Mouse (Mus musculus): Measurements from ENCODE around the gene Mmp23. TPM values are rescaled to one million over a fixed set of nuclear protein-coding genes. Genes with fewer than 3 reads are reported as not detected.
"Not testable (repeated sequence)": the region's sequence is repeated elsewhere in the genome, so short reads cannot be mapped to it uniquely, and the experiment has no call there.

The Mmp23 gene
- polyA plus RNA-seq, 1 experiment from 2014 or later: 4.7 TPM

DNA sequence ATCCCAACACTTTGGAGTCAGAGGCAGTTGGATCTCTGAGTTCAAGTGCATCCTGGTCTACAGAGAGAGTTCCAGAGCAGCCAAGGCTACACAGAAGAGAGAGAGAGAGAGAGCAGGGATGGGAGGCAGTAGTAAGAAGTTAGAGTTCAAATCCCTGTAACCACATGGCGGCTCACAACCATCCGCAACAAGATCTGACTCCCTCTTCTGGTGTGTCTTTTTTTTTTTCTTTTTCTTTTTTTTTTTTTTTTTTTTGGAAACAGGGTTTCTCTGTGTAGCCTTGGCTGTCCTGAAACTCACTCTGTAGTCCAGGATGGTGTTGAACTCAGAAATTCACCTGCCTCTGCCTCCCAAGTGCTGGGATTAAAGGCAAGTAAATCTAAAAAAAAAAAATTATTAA is 18.9 kb upstream of the Mmp23 start:
- no peaks in the 10 kb centered on the region for H3K36me3 ChIP-seq
- no peak overlapping the region for H3K4me3 ChIP-seq
- peaks cover 13% of the 10 kb centered on the region for H3K4me1 ChIP-seq
- no peak overlapping the region for H3K27ac ChIP-seq (replicated peaks)
- WGBS: 69% methylated on average over 2 of the region's 2 CpGs
- no peak for DNase-seq (ENCODE audit: low spot score)
- H3K9me3 ChIP-seq (replicated peaks): no peaks in the 10 kb centered on the region
- no peaks in the 10 kb centered on the region; the same call in 1 of the 2 replicates for H3K27me3 ChIP-seq (ENCODE audit: low read depth, poor library complexity, severe bottlenecking)

DNA sequence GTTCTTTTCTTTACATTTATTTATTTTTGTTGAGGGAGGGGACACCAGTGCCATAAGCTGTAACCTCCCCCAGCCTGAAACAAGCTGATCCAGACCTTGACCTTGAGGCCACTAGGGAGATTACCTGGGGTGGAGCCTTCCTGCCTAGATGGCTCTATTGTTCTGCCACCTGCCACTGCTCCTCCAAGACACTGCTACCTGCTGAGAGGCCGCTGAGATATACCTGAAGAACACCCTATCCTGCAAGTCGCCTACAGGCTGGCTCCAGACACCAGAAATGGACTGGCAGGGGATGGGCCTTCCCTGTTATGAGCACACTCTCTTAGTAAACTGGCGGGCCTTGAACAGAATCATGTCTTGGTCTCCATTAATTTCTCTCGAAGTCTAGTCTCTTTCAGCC is 17.1 kb upstream of the Mmp23 start:
- not testable (repeated sequence) for H3K36me3 ChIP-seq; DNase-seq (ENCODE audit: low spot score); H3K27me3 ChIP-seq (ENCODE audit: low read depth, poor library complexity, severe bottlenecking); H3K27ac ChIP-seq (replicated peaks); H3K9me3 ChIP-seq (replicated peaks)
- Histone ChIP-seq H3K4me1 (peaks cover 13% of the 10 kb centered on the region), H3K4me3 (0 out of 2 replicates have a peak overlapping the region, but pooled peaks have one; percentile 74)
- 49% methylated on average over 4 of the region's 4 CpGs for WGBS

DNA sequence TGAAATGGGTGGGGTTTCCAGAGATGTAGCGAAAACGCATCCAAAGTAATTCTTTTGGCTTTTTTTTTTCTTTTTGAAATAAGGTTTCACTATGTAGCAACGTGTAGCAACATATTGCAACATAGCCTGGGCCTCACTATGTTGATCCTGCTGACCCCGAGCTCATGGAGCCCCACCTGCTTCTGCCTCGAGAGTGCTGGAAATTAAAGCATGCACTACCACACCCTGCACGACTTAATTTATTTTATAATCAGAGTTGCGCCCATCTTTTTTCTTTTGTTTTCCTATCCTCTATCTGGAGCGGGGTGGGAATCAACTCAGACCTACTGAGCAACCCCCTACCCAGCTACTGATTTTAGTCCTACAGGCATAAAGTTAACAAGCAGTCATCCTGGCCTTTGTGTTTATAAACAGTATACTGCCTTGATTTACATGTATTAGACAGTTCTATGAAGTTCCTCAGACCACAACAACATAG is 16.5 kb upstream of the Mmp23 start:
- H3K4me1 ChIP-seq: peaks cover 13% of the 10 kb centered on the region
- H3K36me3 ChIP-seq: peaks cover 3% of the 10 kb centered on the region; the same call in 1 of the 2 replicates
- WGBS: 1% methylated on average over 8 of the region's 8 CpGs
- 0 out of 2 replicates have a peak overlapping the region, but pooled peaks have one; percentile 6 for H3K27ac ChIP-seq (replicated peaks)
- H3K27me3 ChIP-seq (ENCODE audit: low read depth, poor library complexity, severe bottlenecking): no peaks in the 10 kb centered on the region; the same call in 1 of the 2 replicates
- DNase-seq (ENCODE audit: low spot score): no peak
- peak overlapping the region; percentile 74 for H3K4me3 ChIP-seq
- H3K9me3 ChIP-seq (replicated peaks): no peaks in the 10 kb centered on the region

DNA sequence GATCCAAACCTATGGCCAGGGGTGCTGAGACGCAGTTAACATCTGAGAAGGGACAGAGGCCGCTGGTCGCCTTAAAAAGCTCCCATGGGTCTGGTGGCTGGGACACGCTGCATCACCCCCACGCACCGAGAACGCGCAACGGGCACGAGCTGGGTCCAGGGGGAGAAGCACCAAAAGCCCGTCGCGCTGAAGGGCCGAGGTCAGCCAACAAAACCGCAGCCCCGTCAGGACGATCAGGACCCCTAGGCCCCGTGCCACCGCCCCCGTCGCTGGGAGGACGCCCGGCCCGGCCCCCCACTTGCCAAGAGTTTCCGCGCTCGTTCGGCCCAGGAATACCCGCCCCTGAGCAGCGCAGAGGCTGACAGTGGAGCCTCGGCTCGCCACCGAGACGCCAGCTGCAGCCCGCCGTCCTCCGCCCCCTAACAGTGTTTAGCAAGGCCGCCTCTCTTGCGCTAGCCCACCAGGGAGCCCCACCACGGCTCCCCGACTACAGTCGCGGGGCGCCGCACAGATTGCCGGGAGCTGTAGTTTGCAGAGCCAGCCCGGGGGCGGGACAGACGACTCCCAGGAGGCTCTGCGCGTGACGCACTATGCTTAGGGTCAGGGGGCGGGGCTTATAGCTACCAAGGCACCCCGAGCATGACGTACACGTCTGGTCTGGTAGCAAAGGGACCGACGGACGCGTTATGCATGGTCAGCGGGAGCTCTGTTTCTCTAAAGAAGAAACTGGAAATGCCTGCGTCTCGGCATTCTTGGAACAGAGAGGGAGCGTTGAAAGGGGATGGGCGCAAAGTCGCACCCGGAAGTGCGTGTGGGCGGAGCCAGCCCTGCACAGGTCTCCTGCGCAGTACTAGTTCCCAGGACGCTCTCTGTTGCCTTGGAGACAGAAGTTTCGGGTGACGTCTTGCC is 15.8 kb upstream of the Mmp23 start, which contains the start of gene Mib2:
Gene Mib2 (minus strand): TSS at position 510 of the 909 bp plus-strand sequence.
- under 1% methylated on average over 73 of the region's 73 CpGs for WGBS
- no peaks in the 10 kb centered on the region; the same call in 1 of the 2 replicates for H3K27me3 ChIP-seq (ENCODE audit: low read depth, poor library complexity, severe bottlenecking)
- no peaks in the 10 kb centered on the region for H3K9me3 ChIP-seq (replicated peaks)

DNA sequence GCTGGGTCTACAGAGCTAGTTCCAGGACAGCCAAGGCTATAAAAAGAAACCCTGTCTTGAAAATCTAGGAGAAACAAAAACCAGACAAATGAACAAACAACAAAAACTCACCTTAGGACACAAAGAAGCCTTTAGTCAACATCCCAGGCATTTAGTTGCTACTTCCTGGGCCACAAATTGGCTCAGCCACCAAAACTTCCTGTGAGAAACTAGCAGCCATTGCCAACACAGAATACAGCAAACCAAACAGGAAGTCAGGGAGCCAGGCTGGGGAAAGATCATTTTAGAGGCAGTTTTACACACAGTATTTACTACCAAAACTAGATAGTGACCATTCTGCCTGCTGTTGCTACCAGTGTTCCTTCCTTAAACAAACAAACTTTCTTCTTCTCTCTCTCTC is 13.7 kb upstream of the Mmp23 start:
- no peak overlapping the region for H3K27ac ChIP-seq (replicated peaks)
- H3K4me1 ChIP-seq: peaks cover 13% of the 10 kb centered on the region
- peaks cover 6% of the 10 kb centered on the region; the same call in 1 of the 2 replicates for H3K36me3 ChIP-seq
- no peaks in the 10 kb centered on the region; the same call in 1 of the 2 replicates for H3K27me3 ChIP-seq (ENCODE audit: low read depth, poor library complexity, severe bottlenecking)
- H3K4me3 ChIP-seq: no peak overlapping the region
- DNase-seq (ENCODE audit: low spot score): no peak
- H3K9me3 ChIP-seq (replicated peaks): no peaks in the 10 kb centered on the region

More for the DNA sequence above, 15.8 kb upstream of the Mmp23 start, which contains the start of gene Mib2:
- peaks cover 3% of the 10 kb centered on the region; the same call in 1 of the 2 replicates for H3K36me3 ChIP-seq
- peak within 1 kb of the TSS; percentile 74 for H3K4me3 ChIP-seq
- peak within 1 kb of the TSS; percentile 81 for H3K27ac ChIP-seq (replicated peaks)
- peaks cover 13% of the 10 kb centered on the region for H3K4me1 ChIP-seq
- DNase-seq (ENCODE audit: low spot score): peak; percentile 97

DNA sequence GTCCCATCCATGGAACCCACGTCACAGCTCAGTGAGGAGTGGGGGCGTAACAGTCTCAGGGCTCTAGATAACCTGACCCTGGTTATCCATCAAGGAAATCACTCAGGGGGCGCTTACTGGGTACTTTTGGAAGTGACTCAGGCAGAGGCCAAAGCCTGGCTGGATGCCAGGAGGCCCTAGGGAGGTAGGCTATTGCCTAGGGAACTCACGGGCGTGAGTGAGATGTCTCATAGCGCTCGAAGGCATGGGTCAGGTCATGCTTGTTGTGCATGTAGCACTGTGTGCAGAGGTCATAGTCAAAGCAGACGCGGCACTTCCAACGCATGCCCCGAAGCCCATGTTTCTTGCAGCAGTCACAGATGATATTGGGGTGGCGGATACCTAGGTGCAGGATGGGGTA is 7.5 kb upstream of the Mmp23 start:
- H3K36me3 ChIP-seq: peaks cover 43% of the 10 kb centered on the region
- H3K27me3 ChIP-seq (ENCODE audit: low read depth, poor library complexity, severe bottlenecking): peaks cover 20% of the 10 kb centered on the region
- WGBS: 93% methylated on average over 12 of the region's 12 CpGs
- H3K9me3 ChIP-seq (replicated peaks): no peaks in the 10 kb centered on the region
- H3K4me3 ChIP-seq: no peak overlapping the region
- no peaks in the 10 kb centered on the region for H3K4me1 ChIP-seq
- H3K27ac ChIP-seq (replicated peaks): no peak overlapping the region
- no peak for DNase-seq (ENCODE audit: low spot score)

DNA sequence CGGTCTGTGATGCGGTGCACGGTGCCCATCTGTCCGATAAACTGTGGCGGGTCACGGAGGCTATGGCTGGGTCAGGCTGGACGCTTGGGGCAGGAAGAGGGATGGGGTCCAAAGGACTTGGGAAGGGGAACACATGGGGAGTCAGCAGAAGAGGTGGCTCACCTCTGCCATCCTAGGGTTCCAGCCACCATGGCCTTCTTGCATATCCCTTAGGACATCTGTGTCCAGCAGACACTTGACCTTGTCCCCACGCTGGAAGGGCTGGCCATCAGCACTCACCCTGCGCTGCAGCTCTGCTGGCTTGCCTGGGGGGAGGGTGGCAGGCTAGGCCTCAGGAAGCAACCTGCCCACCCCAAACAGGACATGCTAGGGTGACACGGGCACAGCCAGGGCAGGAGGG is 5.8 kb upstream of the Mmp23 start:
- Histone ChIP-seq H3K27ac (replicated peaks) (no peak overlapping the region), H3K9me3 (replicated peaks) (no peaks in the 10 kb centered on the region), H3K4me3 (no peak overlapping the region), H3K4me1 (peaks cover 16% of the 10 kb centered on the region), H3K27me3 (ENCODE audit: low read depth, poor library complexity, severe bottlenecking) (peaks cover 37% of the 10 kb centered on the region), H3K36me3 (peaks cover 40% of the 10 kb centered on the region)
- DNase-seq (ENCODE audit: low spot score): no peak
- 95% methylated on average over 10 of the region's 10 CpGs for WGBS

DNA sequence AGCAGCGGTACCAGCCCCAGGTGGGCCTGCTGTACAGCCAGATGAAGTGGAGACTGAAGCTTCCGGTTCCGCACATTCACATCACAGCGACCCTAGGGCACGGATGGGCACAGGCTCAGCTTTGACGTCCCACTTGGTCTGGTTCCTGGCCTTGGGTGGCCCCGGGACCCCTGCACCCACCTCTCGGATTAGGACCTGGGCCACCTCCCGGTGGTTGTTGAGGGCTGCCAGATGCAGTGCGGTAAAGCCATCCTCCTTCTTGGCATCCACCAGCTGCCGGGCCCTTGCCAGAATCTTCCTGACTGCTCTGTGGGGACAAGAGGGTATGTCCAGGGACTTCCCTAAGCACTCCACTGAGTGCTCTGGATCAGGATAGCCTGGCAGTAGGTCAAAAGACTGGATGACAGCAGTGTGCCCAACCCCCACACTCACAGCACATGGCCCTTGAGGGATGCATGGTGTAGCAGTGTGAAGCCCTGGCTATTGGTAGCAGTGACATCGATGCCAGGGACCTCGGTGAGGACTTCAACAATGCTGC is 3.1 kb upstream of the Mmp23 start:
- Histone ChIP-seq H3K4me3 (no peak overlapping the region), H3K27ac (replicated peaks) (no peak overlapping the region), H3K4me1 (peaks cover 37% of the 10 kb centered on the region), H3K27me3 (ENCODE audit: low read depth, poor library complexity, severe bottlenecking) (peaks cover 64% of the 10 kb centered on the region), H3K36me3 (peaks cover 45% of the 10 kb centered on the region), H3K9me3 (replicated peaks) (no peaks in the 10 kb centered on the region)
- WGBS: 87% methylated on average over 13 of the region's 13 CpGs
- no peak for DNase-seq (ENCODE audit: low spot score)

DNA sequence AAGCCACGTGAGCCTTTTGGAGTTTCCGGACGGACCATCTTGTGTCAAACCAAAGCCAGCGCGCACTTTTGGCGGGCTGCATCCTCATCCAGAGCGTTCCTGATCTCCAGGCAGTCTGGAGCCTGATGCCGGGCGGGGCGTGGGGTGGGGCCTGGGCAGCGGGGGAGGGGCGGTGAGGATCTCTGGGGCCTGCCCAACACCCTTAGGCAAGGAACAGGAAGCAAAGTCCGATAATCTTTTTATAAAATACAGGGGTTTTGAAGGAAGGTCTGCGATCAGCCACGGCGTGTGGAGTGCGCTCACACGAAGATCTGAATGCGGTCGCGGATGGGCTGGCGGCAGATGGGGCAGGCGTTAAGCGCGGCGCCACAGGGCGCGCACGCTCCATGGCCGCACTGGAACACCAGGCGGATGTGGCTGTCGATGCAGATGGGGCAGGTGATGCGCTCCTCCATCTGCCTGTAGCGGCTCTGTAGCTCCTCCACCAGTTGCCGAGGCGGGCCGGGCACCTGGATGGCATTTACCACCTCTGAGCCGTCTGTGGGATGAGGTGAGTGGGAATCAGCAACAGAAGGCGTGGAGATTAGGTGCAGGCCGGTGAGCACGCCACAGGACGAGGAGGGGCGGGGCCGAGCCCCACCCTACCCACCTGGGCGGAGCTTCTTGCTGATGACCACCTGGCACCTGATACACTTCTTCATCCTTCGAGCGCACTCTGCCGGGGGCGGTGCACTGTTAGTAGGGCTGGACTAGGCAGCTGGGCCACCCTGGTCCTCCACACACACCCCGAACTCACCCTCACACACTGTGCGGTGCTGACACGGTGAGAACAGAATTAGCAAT is 1.5 kb upstream of the Mmp23 start:
- DNase-seq (ENCODE audit: low spot score): peak; percentile 63
- peak overlapping the region; percentile 59 for H3K27ac ChIP-seq (replicated peaks)

DNA sequence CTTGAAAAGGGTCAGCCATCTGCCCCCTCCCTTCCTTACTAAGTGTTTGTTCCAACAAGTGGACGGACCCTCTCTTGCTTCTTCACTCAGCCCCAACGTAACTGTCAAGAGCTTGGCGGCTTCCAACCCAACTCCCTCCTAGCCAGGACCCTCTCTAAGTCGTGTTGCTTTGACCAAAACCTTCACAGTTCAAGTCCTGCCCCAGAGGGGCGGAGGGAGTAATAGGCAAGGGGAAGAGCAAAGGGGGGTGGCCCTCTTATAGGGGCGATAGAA is 935 bp upstream of the Mmp23 start:
- Histone ChIP-seq H3K4me1 (peaks cover 37% of the 10 kb centered on the region), H3K4me3 (peak overlapping the region; percentile 59), H3K27ac (replicated peaks) (no peak overlapping the region; the same call in 1 of the 2 replicates), H3K27me3 (ENCODE audit: low read depth, poor library complexity, severe bottlenecking) (peaks cover 77% of the 10 kb centered on the region), H3K9me3 (replicated peaks) (no peaks in the 10 kb centered on the region), H3K36me3 (peaks cover 52% of the 10 kb centered on the region)
- no peak for DNase-seq (ENCODE audit: low spot score)
- WGBS: 2% methylated on average over 6 of the region's 6 CpGs

More for the DNA sequence above, 1.5 kb upstream of the Mmp23 start:
- peaks cover 37% of the 10 kb centered on the region for H3K4me1 ChIP-seq
- H3K36me3 ChIP-seq: peaks cover 52% of the 10 kb centered on the region
- H3K27me3 ChIP-seq (ENCODE audit: low read depth, poor library complexity, severe bottlenecking): peaks cover 77% of the 10 kb centered on the region
- peak overlapping the region; percentile 59 for H3K4me3 ChIP-seq
- WGBS: 2% methylated on average over 52 of the region's 52 CpGs
- H3K9me3 ChIP-seq (replicated peaks): no peaks in the 10 kb centered on the region

DNA sequence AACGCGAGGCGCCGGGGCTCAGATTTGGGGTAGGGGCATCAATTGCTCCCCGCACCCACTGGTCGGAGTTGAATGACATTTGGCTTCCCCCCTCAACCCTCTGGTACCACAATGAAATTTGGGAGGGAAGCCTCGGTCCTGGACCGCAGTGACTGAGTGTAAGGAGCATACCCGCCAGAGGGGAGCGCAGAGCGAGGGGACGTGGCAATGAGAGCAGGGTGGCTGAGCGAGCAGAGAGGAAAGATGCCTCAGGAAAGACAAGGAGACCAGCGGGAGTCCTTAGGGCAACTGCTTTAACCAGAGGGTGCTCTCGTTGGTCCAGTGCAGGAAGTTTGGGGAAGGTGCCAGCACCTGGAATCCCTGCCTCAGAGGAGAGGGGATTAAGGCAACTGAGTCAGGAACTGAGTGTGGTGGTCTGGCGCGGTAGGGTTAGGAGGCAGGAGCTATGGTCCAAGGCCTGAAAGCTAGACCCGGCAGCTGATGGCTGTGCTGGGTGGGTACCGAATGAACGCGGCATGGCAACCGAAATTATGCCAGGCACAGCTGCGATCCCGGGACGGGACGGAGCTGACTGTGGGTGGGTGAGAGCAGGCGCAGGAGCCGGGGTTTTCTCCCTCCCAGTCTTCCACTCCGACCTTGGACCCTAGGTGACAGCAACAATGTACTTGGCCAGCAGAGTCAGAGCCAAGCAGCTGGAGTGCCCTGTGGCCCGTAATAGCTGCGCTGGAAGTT is 433 bp upstream of the Mmp23 start:
- Histone ChIP-seq H3K4me1 (peaks cover 37% of the 10 kb centered on the region), H3K27ac (replicated peaks) (peak overlapping the region; percentile 79), H3K27me3 (ENCODE audit: low read depth, poor library complexity, severe bottlenecking) (peaks cover 77% of the 10 kb centered on the region), H3K36me3 (peaks cover 52% of the 10 kb centered on the region), H3K4me3 (peak overlapping the region; percentile 59), H3K9me3 (replicated peaks) (no peaks in the 10 kb centered on the region)
- peak; percentile 59 for DNase-seq (ENCODE audit: low spot score)
- WGBS: 2% methylated on average over 31 of the region's 31 CpGs

Measured in midbrain, embryonic 10.5 days (tissue).